Mouse (Mus musculus) cortical plate, adult 2 months (tissue): ENCODE data around the gene Pknox2. TPM values are rescaled to one million over a fixed set of nuclear protein-coding genes. Genes with fewer than 3 reads are reported as not detected.

Source experiments
- H3K27ac ChIP-seq: fragments of 200-500 bp; 2 replicates; pipeline ENCODE4 v1.5.1; 2012; ENCODE audit warnings: low read length, control low read depth, inconsistent platforms; ENCODE audit not compliant: insufficient read depth
- H3K4me1 ChIP-seq: fragments of 200-500 bp; 2 replicates; pipeline ENCODE4 v1.6.1; 2011; ENCODE audit warnings: low read length; ENCODE audit not compliant: control insufficient read depth, insufficient read depth
- H3K4me3 ChIP-seq: fragments of 200-500 bp; 2 replicates; pipeline ENCODE4 v1.5.1; 2011; ENCODE audit warnings: mild to moderate bottlenecking, low read length, control low read depth; ENCODE audit not compliant: insufficient read depth
- CTCF ChIP-seq: fragments of 200-500 bp; IDR thresholded peaks from 2 replicates; pipeline ENCODE4 v1.5.1; 2011; ENCODE audit warnings: mild to moderate bottlenecking, control low read depth, low read length; ENCODE audit not compliant: insufficient read depth; ENCODE audit errors: extremely low read depth
- POLR2A ChIP-seq: fragments of 200-500 bp; IDR thresholded peaks from 2 replicates; pipeline ENCODE4 v1.6.1; 2011; ENCODE audit warnings: mild to moderate bottlenecking, low read length, control low read depth; ENCODE audit not compliant: insufficient read depth; ENCODE audit errors: extremely low read depth
- polyA plus RNA-seq: library from polyadenylated mRNA; depleted of rRNA; stranded (reverse); fragments of >200 nt; gene quantifications from 2 replicates; pipeline ENCODE4 v1.2.3, GENCODE M21; 2012

Gene Pknox2
- polyA plus RNA-seq, 1 experiment, result 80.9 TPM

- Histone ChIP-seq H3K4me1 (peaks cover 8% of the 10 kb centered on the region), H3K4me3 (peak overlapping the region; percentile 82), H3K27ac (no peak overlapping the region)
- TF ChIP-seq CTCF (no peak), POLR2A (no peak)
Measured at GRCm38 (mm10) chr9:37143046-37143931, 3.9 kb downstream of the Pknox2 start.

- Histone ChIP-seq H3K4me1 (peaks cover 8% of the 10 kb centered on the region), H3K27ac (no peak overlapping the region), H3K4me3 (no peak overlapping the region)
- TF ChIP-seq POLR2A, result peak; percentile 61
- TF ChIP-seq CTCF, result no peak
Measured at GRCm38 (mm10) chr9:37142107-37142506, 5.1 kb downstream of the Pknox2 start.

- no peak overlapping the region for H3K27ac ChIP-seq
- H3K4me1 ChIP-seq, result peaks cover 8% of the 10 kb centered on the region
- no peak overlapping the region for H3K4me3 ChIP-seq
- no peak for TF ChIP-seq CTCF
- TF ChIP-seq POLR2A, result 0 out of 2 replicates have a peak, but pooled peaks have one; percentile 7
Measured at GRCm38 (mm10) chr9:37140464-37141181, 6.6 kb downstream of the Pknox2 start.

- H3K4me3 ChIP-seq, result no peak overlapping the region
- no peak overlapping the region for H3K27ac ChIP-seq
- TF ChIP-seq CTCF, result no peak
- TF ChIP-seq POLR2A, result no peak
- peaks cover 8% of the 10 kb centered on the region for H3K4me1 ChIP-seq
Measured at GRCm38 (mm10) chr9:37139514-37139913, 7.7 kb downstream of the Pknox2 start.

- H3K4me1 ChIP-seq, result peaks cover 8% of the 10 kb centered on the region
- no peak overlapping the region for H3K4me3 ChIP-seq
- H3K27ac ChIP-seq, result no peak overlapping the region
- no peak for TF ChIP-seq POLR2A
Measured at GRCm38 (mm10) chr9:37138883-37139282, 8.3 kb downstream of the Pknox2 start.

- H3K4me3 ChIP-seq, result no peak overlapping the region
- H3K4me1 ChIP-seq, result peaks cover 4% of the 10 kb centered on the region; the same call in 1 of the 2 replicates
- no peak for TF ChIP-seq POLR2A
- no peak for TF ChIP-seq CTCF
- no peak overlapping the region for H3K27ac ChIP-seq
Measured at GRCm38 (mm10) chr9:37136340-37136739, 10.9 kb downstream of the Pknox2 start.

- Histone ChIP-seq H3K4me3 (no peak overlapping the region), H3K4me1 (no peaks in the 10 kb centered on the region), H3K27ac (no peak overlapping the region)
- TF ChIP-seq POLR2A (no peak), CTCF (no peak)
Measured at GRCm38 (mm10) chr9:37133495-37133894, 13.7 kb downstream of the Pknox2 start.

GRCm38 (mm10) chr9:37129046-37129445 is 18.2 kb downstream of the Pknox2 start:
- Histone ChIP-seq H3K4me3 (no peak overlapping the region), H3K4me1 (peaks cover 3% of the 10 kb centered on the region; the same call in 1 of the 2 replicates), H3K27ac (no peak overlapping the region)
- no peak for TF ChIP-seq POLR2A
- TF ChIP-seq CTCF, result no peak

GRCm38 (mm10) chr9:37126197-37126596 is 21.0 kb downstream of the Pknox2 start:
- no peak for TF ChIP-seq CTCF
- TF ChIP-seq POLR2A, result no peak
- Histone ChIP-seq H3K4me3 (no peak overlapping the region), H3K27ac (no peak overlapping the region), H3K4me1 (peaks cover 12% of the 10 kb centered on the region; the same call in 1 of the 2 replicates)
